Mouse (Mus musculus) heart, postnatal 0 days (tissue): ENCODE measurements at regions not wholly inside any gene's neighbourhood (a gene's known extent, or its start where the extent isn't known, plus 50 kb on each side); places are given as distances from the start of the nearest gene placed in this dataset.

Experiments used
- CTCF ChIP-seq: IDR thresholded peaks from 2 replicates; pipeline ENCODE4 v1.5.1; 2016; ENCODE audit warnings: antibody characterized with exemption, control low read depth, low read depth
- EP300 ChIP-seq: IDR thresholded peaks from 2 replicates; pipeline ENCODE4 v1.6.1; 2016; ENCODE audit warnings: antibody characterized with exemption, low read depth

GRCm38 (mm10) chr19:27558199-27558598, 128.6 kb upstream of the Pum3 start:
- TF ChIP-seq CTCF (no peak), EP300 (no peak)
